Mouse (Mus musculus) limb, embryonic 14.5 days (tissue): ENCODE data around the gene Lyplal1. TPM values are rescaled to one million over a fixed set of nuclear protein-coding genes. Genes with fewer than 3 reads are reported as not detected.

ENCODE experiments used
- ATAC-seq: fragments of 200-750 bp; cut with Nextera tagmentation; 2 replicates; pipeline ENCODE4 v1.8.0; 2017; ENCODE audit warnings: low read depth, moderate number of reproducible peaks, moderate TSS enrichment; ENCODE audit not compliant: low FRiP score
- DNase-seq: peaks from one replicate; pipeline ENCODE4 v3.0.0-alpha.2; 2015; ENCODE audit warnings: low spot score
- H3K27ac ChIP-seq: fragments of 300-500 bp; sonication (generic); replicated peaks from 2 replicates; pipeline ENCODE4 v1.5.1; 2014; ENCODE audit warnings: low read depth, mild to moderate bottlenecking, low read length, moderate library complexity, mixed read lengths
- H3K27me3 ChIP-seq: fragments of 300-500 bp; sonication (generic); 2 replicates; pipeline ENCODE4 v1.6.1; 2014; ENCODE audit warnings: low read length, mixed read lengths; ENCODE audit not compliant: control insufficient read depth, insufficient read depth
- H3K36me3 ChIP-seq: fragments of 300-500 bp; sonication (generic); 2 replicates; pipeline ENCODE4 v1.6.1; 2014; ENCODE audit warnings: mild to moderate bottlenecking, low read length, moderate library complexity, mixed read lengths; ENCODE audit not compliant: control insufficient read depth, insufficient read depth
- H3K4me1 ChIP-seq: fragments of 300-500 bp; sonication (generic); 2 replicates; pipeline ENCODE4 v1.6.1; 2014; ENCODE audit warnings: antibody characterized with exemption, low read length, mixed read lengths; ENCODE audit not compliant: control insufficient read depth, insufficient read depth
- H3K4me2 ChIP-seq: fragments of 300-500 bp; sonication (generic); replicated peaks from 2 replicates; pipeline ENCODE4 v1.6.1; 2014; ENCODE audit warnings: low read depth, mild to moderate bottlenecking, low read length, moderate library complexity; ENCODE audit not compliant: severe bottlenecking
- H3K4me3 ChIP-seq: fragments of 300-500 bp; sonication (generic); replicated peaks from 2 replicates; pipeline ENCODE4 v1.5.1; 2014; ENCODE audit warnings: low read length
- H3K9ac ChIP-seq: fragments of 300-500 bp; sonication (generic); 2 replicates; pipeline ENCODE4 v1.6.1; 2014; ENCODE audit warnings: mild to moderate bottlenecking, low read depth, low read length, moderate library complexity; ENCODE audit not compliant: severe bottlenecking
- H3K9me3 ChIP-seq: fragments of 300-500 bp; sonication (generic); 2 replicates; pipeline ENCODE4 v1.6.1; 2016; ENCODE audit warnings: low read length; ENCODE audit not compliant: control insufficient read depth
- POLR2A ChIP-seq: fragments of 200-500 bp; IDR thresholded peaks from 2 replicates; pipeline ENCODE4 v1.8.0; 2012; ENCODE audit warnings: inconsistent platforms, mild to moderate bottlenecking, moderate library complexity, borderline replicate concordance; ENCODE audit not compliant: insufficient read depth, insufficient read length; ENCODE audit errors: extremely low read depth
- whole genome bisulfite sequencing: fragments of 180-500 bp; shearing (Covaris S2); extraction: QIAGEN DNeasy Blood & Tissue Kit; methylation state at CpG from one replicate; pipeline ENCODE4 v1.1.7; 2014; 5-methylcytosine and 5-hydroxymethylcytosine counted together
- polyA plus RNA-seq, 2 experiments: library from polyadenylated mRNA; depleted of rRNA in 1 of 2; stranded (reverse) in 1 of 2; unstranded in 1 of 2; fragments of >200 nt; fragmentation: Nextera tagmentation in 1 of 2; extraction: Ambion mirVana in 1 of 2; gene quantifications; 2 replicates each; pipeline versions ENCODE4 v1.2.1 to v1.2.3; 2012 to 2014

The Lyplal1 gene
- polyA plus RNA-seq, 2 experiments: 14.0 to 18.0 TPM

DNA sequence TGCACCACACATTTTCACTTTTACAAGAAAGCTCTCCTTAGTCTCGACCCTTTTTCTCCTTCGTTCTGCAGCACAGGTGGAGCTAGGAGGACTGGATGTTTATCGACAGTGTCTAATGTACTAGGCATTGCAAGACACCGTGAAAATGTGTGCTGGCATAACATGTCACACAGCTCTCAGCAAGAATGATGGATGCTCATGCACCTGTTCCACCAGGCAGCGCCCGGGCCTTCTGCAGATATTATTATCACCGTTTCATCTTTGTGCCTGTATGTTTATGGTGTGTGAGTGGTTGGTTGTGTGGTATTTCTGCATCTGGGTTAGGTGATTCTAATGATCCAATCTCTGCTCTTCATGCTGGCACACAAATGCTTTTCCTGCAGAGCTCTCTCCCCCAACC, 62.9 kb downstream of the Lyplal1 start:
- H3K36me3 ChIP-seq: no peaks in the 10 kb centered on the region
- WGBS: 52% methylated on average over 7 of the region's 7 CpGs
- H3K4me1 ChIP-seq: peaks cover 10% of the 10 kb centered on the region
- no peak overlapping the region for H3K4me3 ChIP-seq
- peak; percentile 25 for DNase-seq
- H3K27ac ChIP-seq: 0 out of 2 replicates have a peak overlapping the region, but pooled peaks have one; percentile 73
- H3K9ac ChIP-seq: no peak overlapping the region
- ATAC-seq: peak; percentile 30; the same call in 1 of the 2 replicates
- no peaks in the 10 kb centered on the region for H3K27me3 ChIP-seq
- no peak overlapping the region for H3K4me2 ChIP-seq
- no peaks in the 10 kb centered on the region for H3K9me3 ChIP-seq
- no peak for TF ChIP-seq POLR2A

- TF ChIP-seq POLR2A: no peak
- peak; percentile 62 for DNase-seq
- H3K4me3 ChIP-seq: no peak overlapping the region
- ATAC-seq: peak; percentile 70
- no peaks in the 10 kb centered on the region for H3K36me3 ChIP-seq
- no peaks in the 10 kb centered on the region for H3K27me3 ChIP-seq
- H3K9ac ChIP-seq: no peak overlapping the region
- peaks cover 10% of the 10 kb centered on the region for H3K4me1 ChIP-seq
- H3K4me2 ChIP-seq: no peak overlapping the region
- peak overlapping the region; percentile 73 for H3K27ac ChIP-seq
- no peaks in the 10 kb centered on the region for H3K9me3 ChIP-seq
- 37% methylated on average over 12 of the region's 12 CpGs for WGBS
These were observed 63.6 kb downstream of the Lyplal1 start for GRCm38 (mm10) chr1:186053280-186054043.

DNA sequence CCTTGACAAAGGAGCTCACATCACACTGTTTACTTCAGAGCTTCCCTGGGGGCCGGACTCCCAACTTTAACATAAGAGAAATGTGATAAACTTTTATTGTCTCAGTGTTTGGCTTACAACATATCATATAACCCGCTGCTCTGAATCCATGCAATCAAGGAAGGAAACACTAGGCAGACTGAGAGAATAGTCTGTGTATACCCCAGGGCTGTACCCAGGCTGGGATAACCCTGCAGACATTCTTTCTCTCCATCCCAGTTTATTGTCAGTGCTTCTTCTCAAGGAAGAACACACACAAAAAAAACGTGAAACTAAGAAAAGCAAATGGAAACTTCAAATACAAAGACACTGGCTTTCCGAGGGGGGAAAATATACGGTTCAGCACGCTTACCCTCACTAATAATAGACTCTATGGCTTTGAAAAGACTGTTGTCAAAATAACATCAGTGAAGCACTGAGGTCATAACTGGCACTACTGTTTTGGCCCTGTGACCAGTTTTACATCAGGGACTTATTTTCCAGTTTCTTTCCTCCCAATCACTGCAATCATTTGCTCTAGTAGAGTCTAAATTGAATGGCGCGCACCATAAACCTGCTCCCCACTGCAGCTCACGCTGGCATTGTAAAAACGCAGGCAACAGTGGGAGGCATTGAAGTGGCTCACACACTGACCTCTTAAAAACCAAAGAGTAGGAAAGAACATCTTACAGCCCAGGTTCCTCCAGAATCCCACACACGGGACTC, 73.2 kb downstream of the Lyplal1 start:
- no peak overlapping the region for H3K4me3 ChIP-seq
- no peak overlapping the region for H3K4me2 ChIP-seq
- no peaks in the 10 kb centered on the region for H3K36me3 ChIP-seq
- 0 out of 2 replicates have a peak overlapping the region, but pooled peaks have one; percentile 28 for H3K27ac ChIP-seq
- no peak overlapping the region for H3K9ac ChIP-seq
- H3K27me3 ChIP-seq: no peaks in the 10 kb centered on the region
- no peaks in the 10 kb centered on the region for H3K9me3 ChIP-seq
- TF ChIP-seq POLR2A: no peak
- peak; percentile 26 for DNase-seq
- peaks cover 12% of the 10 kb centered on the region for H3K4me1 ChIP-seq
- WGBS: 41% methylated on average over 11 of the region's 11 CpGs
- ATAC-seq: no peak

- no peaks in the 10 kb centered on the region for H3K27me3 ChIP-seq
- peaks cover 12% of the 10 kb centered on the region for H3K4me1 ChIP-seq
- TF ChIP-seq POLR2A: no peak
- H3K9me3 ChIP-seq: no peaks in the 10 kb centered on the region
- no peak overlapping the region for H3K27ac ChIP-seq
- no peak overlapping the region for H3K9ac ChIP-seq
- no peak overlapping the region for H3K4me2 ChIP-seq
- DNase-seq (peak; percentile 31), ATAC-seq (no peak)
- 23% methylated on average over 1 of the region's 1 CpGs for WGBS
- no peak overlapping the region for H3K4me3 ChIP-seq
- no peaks in the 10 kb centered on the region for H3K36me3 ChIP-seq
These were observed 75.3 kb downstream of the Lyplal1 start for GRCm38 (mm10) chr1:186041841-186042240.
